Mouse (Mus musculus) kidney, embryonic 14.5 days (tissue): ENCODE measurements at regions not wholly inside any gene's neighbourhood (a gene's known extent, or its start where the extent isn't known, plus 50 kb on each side); places are given as distances from the start of the nearest gene placed in this dataset.

Experiments
- ATAC-seq: fragments of 200-750 bp; cut with Nextera tagmentation; 2 replicates; pipeline ENCODE4 v1.8.0; 2017; ENCODE audit warnings: moderate number of reproducible peaks, mild to moderate bottlenecking, moderate TSS enrichment, moderate library complexity; ENCODE audit not compliant: low FRiP score, low TSS enrichment
- H3K27ac ChIP-seq: fragments of 300-500 bp; sonication (generic); 2 replicates; pipeline ENCODE4 v1.5.1; 2014; ENCODE audit warnings: low read depth, mild to moderate bottlenecking, low read length, moderate library complexity, mixed read lengths
- H3K27me3 ChIP-seq: fragments of 300-500 bp; sonication (generic); 2 replicates; pipeline ENCODE4 v1.6.1; 2014; ENCODE audit warnings: mild to moderate bottlenecking, low read length; ENCODE audit not compliant: control insufficient read depth, insufficient read depth
- H3K36me3 ChIP-seq: fragments of 300-500 bp; sonication (generic); 2 replicates; pipeline ENCODE4 v1.6.1; 2014; ENCODE audit warnings: low read length, mixed read lengths; ENCODE audit not compliant: control insufficient read depth, insufficient read depth
- H3K4me1 ChIP-seq: fragments of 300-500 bp; sonication (generic); 2 replicates; pipeline ENCODE4 v1.6.1; 2014; ENCODE audit warnings: low read length, mixed read lengths; ENCODE audit not compliant: control insufficient read depth, insufficient read depth
- H3K4me2 ChIP-seq: fragments of 300-500 bp; sonication (generic); replicated peaks from 2 replicates; pipeline ENCODE4 v1.6.1; 2014; ENCODE audit warnings: low read depth, mild to moderate bottlenecking, low read length
- H3K4me3 ChIP-seq: fragments of 300-500 bp; sonication (generic); 2 replicates; pipeline ENCODE4 v1.5.1; 2014; ENCODE audit warnings: mild to moderate bottlenecking, low read length
- H3K9ac ChIP-seq: fragments of 300-500 bp; sonication (generic); 2 replicates; pipeline ENCODE4 v1.6.1; 2014; ENCODE audit warnings: low read depth, mild to moderate bottlenecking, low read length, moderate library complexity
- H3K9me3 ChIP-seq: fragments of 300-500 bp; sonication (generic); 2 replicates; pipeline ENCODE4 v1.6.1; 2016; ENCODE audit warnings: low read length; ENCODE audit not compliant: control insufficient read depth
- WGBS: fragments of 180-500 bp; shearing (Covaris S2); extraction: QIAGEN DNeasy Blood & Tissue Kit; methylation state at CpG from one replicate; pipeline ENCODE4 v1.1.7; 2014; 5-methylcytosine and 5-hydroxymethylcytosine counted together

- H3K9me3 ChIP-seq: no peaks in the 10 kb centered on the region
- H3K9ac ChIP-seq: no peak overlapping the region
- no peaks in the 10 kb centered on the region for H3K27me3 ChIP-seq
- no peak overlapping the region for H3K27ac ChIP-seq
- no peaks in the 10 kb centered on the region for H3K4me1 ChIP-seq
- no peak for ATAC-seq
- WGBS: 43% methylated on average over 2 of the region's 2 CpGs
- H3K36me3 ChIP-seq: no peaks in the 10 kb centered on the region
- H3K4me3 ChIP-seq: no peak overlapping the region
- H3K4me2 ChIP-seq: no peak overlapping the region
Measured at GRCm38 (mm10) chr12:86614156-86614555, 64.3 kb upstream of the Vash1 start.

DNA sequence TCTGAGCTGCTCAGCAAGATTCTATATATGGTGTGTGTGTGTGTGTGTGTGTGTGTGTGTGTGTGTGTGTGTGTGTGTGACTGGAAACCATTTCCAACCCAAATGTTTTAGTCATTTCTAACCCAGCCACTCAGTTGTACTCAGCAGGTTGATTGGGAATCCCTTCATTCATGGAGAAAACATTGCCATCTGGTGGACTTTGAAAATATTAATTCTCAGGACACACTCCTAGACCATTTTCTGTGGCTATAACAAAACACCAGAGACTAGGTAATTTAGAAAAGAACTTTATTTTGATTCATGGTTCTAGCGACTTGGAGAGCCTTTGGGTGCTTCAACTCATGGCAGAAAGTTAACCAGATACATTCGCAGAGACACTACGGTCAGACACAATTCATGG, 62.2 kb upstream of the Vash1 start:
- H3K27ac ChIP-seq: no peak overlapping the region
- no peaks in the 10 kb centered on the region for H3K36me3 ChIP-seq
- H3K9ac ChIP-seq: no peak overlapping the region
- no peak for ATAC-seq
- no peaks in the 10 kb centered on the region for H3K9me3 ChIP-seq
- H3K4me2 ChIP-seq: no peak overlapping the region
- no peaks in the 10 kb centered on the region for H3K4me1 ChIP-seq
- H3K27me3 ChIP-seq: no peaks in the 10 kb centered on the region
- 90% methylated on average over 3 of the region's 3 CpGs for WGBS
- no peak overlapping the region for H3K4me3 ChIP-seq

GRCm38 (mm10) chr12:86624195-86624594, 54.3 kb upstream of the Vash1 start:
- H3K27me3 ChIP-seq: no peaks in the 10 kb centered on the region
- 81% methylated on average over 2 of the region's 2 CpGs for WGBS
- no peak for ATAC-seq

DNA sequence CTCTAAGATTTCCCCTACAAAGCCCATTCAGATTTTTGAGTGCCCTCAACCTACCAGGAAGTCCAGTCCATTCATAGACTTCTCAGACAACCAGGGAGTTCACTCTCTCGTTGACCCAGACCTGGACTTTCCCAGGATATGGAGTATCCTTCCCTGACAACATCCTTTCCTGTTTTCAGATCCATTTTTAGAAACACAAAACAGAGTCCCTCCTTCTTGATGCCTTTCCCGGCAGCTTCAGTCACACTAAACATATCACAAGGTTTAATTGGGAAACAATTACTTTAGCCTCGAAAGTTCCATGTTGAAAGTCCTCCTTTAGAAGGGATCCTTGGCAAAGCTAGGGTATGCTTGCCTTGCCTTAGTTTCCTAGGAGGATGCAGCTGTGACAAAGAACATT, 51.8 kb upstream of the Vash1 start:
- no peaks in the 10 kb centered on the region for H3K9me3 ChIP-seq
- no peak overlapping the region for H3K4me3 ChIP-seq
- ATAC-seq: no peak
- no peaks in the 10 kb centered on the region for H3K36me3 ChIP-seq
- H3K27me3 ChIP-seq: no peaks in the 10 kb centered on the region
- no peak overlapping the region for H3K9ac ChIP-seq
- H3K4me2 ChIP-seq: no peak overlapping the region
- no peaks in the 10 kb centered on the region for H3K4me1 ChIP-seq
- no peak overlapping the region; the same call in 1 of the 2 replicates for H3K27ac ChIP-seq
- 62% methylated on average over 3 of the region's 3 CpGs for WGBS

More at GRCm38 (mm10) chr12:86624195-86624594, 54.3 kb upstream of the Vash1 start:
- Histone ChIP-seq H3K9ac (no peak overlapping the region), H3K9me3 (no peaks in the 10 kb centered on the region), H3K4me2 (no peak overlapping the region), H3K27ac (no peak overlapping the region), H3K4me1 (no peaks in the 10 kb centered on the region), H3K36me3 (no peaks in the 10 kb centered on the region), H3K4me3 (no peak overlapping the region)

DNA sequence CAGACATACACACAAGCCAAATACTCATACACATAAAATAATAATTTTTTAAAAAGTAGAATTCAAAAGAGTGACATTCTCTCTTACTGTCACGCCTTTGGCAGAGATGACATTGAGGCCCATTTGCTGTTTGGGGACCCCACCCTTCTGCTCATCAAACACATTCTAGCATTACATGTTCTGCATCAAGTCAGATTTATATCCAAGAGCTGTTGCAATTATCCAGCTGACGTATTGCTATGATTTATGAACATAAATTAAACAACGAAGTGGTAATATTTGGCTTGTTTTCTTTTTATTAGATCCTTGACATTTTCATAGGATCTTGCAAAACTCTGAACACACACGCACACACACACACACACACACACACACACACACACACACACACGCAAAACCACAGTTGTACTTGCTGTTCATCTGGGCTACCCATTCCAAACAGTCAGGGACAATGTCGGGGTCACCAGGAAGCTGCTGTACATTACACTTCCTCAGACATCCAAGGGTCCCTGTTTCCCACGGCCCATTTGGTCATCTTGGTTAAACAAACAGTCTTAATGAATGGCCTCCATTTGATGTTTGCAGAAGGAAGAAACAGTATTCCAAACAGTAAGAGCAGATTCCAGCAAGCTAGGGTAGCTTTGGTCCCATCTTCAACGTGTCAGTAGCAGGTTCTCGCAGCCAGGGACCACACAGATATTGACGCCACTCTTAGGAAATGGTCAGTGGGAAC, 50.3 kb upstream of the Vash1 start:
- 50% methylated on average over 10 of the region's 10 CpGs for WGBS
- no peak overlapping the region for H3K27ac ChIP-seq

More for the DNA sequence above, 50.3 kb upstream of the Vash1 start:
- Histone ChIP-seq H3K4me2 (no peak overlapping the region), H3K27me3 (no peaks in the 10 kb centered on the region), H3K4me1 (no peaks in the 10 kb centered on the region), H3K9ac (no peak overlapping the region), H3K36me3 (no peaks in the 10 kb centered on the region), H3K9me3 (no peaks in the 10 kb centered on the region), H3K4me3 (no peak overlapping the region)
- ATAC-seq: no peak
